Mouse (Mus musculus): Measurements from ENCODE around the gene Tbc1d9b.

DNA sequence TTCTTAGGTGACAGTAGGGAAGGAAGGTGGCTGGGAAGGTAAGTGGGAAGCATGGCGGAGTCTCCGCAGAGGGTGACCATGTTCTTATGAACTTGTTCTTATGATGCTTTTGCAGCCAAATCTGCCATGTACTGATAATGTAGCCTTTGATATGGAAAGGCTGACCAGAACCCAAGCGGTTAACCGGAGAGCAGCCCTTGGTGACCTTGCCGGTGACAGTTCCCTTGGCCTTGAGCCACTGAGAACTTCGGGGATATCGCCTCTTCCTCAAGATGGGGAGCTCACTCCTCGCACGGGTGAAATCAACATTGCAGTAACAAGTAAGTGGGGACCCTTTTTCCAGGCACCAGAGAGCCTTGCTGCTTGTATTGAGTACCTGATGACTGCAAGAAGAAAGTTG lies 35.5 kb upstream of the Tbc1d9b start:
- no peak for TF ChIP-seq EP300 (IDR thresholded peaks at IDR 0.05; ENCODE audit: insufficient read depth, low read depth, low read length)
- no peak for TF ChIP-seq CTCF (IDR thresholded peaks at IDR 0.05)
- no peak for TF ChIP-seq POLR2A (IDR thresholded peaks at IDR 0.05; ENCODE audit: insufficient read depth, low read depth, low read length)

All from heart, adult 2 months (tissue).